Mouse (Mus musculus) limb, embryonic 14.5 days (tissue): Measurements from ENCODE around the gene Dusp1. TPM values are rescaled to one million over a fixed set of nuclear protein-coding genes. Genes with fewer than 3 reads are reported as not detected.

Source experiments
- ATAC-seq: fragments of 200-750 bp; cut with Nextera tagmentation; 2 replicates; pipeline ENCODE4 v1.8.0; 2017; ENCODE audit warnings: low read depth, moderate number of reproducible peaks, moderate TSS enrichment; ENCODE audit not compliant: low FRiP score
- DNase-seq: peaks from one replicate; pipeline ENCODE4 v3.0.0-alpha.2; 2015; ENCODE audit warnings: low spot score
- H3K27ac ChIP-seq: fragments of 300-500 bp; sonication (generic); replicated peaks from 2 replicates; pipeline ENCODE4 v1.5.1; 2014; ENCODE audit warnings: low read depth, mild to moderate bottlenecking, low read length, moderate library complexity, mixed read lengths
- H3K27me3 ChIP-seq: fragments of 300-500 bp; sonication (generic); 2 replicates; pipeline ENCODE4 v1.6.1; 2014; ENCODE audit warnings: low read length, mixed read lengths; ENCODE audit not compliant: control insufficient read depth, insufficient read depth
- H3K36me3 ChIP-seq: fragments of 300-500 bp; sonication (generic); 2 replicates; pipeline ENCODE4 v1.6.1; 2014; ENCODE audit warnings: mild to moderate bottlenecking, low read length, moderate library complexity, mixed read lengths; ENCODE audit not compliant: control insufficient read depth, insufficient read depth
- H3K4me1 ChIP-seq: fragments of 300-500 bp; sonication (generic); 2 replicates; pipeline ENCODE4 v1.6.1; 2014; ENCODE audit warnings: antibody characterized with exemption, low read length, mixed read lengths; ENCODE audit not compliant: control insufficient read depth, insufficient read depth
- H3K4me2 ChIP-seq: fragments of 300-500 bp; sonication (generic); replicated peaks from 2 replicates; pipeline ENCODE4 v1.6.1; 2014; ENCODE audit warnings: low read depth, mild to moderate bottlenecking, low read length, moderate library complexity; ENCODE audit not compliant: severe bottlenecking
- H3K4me3 ChIP-seq: fragments of 300-500 bp; sonication (generic); replicated peaks from 2 replicates; pipeline ENCODE4 v1.5.1; 2014; ENCODE audit warnings: low read length
- H3K9ac ChIP-seq: fragments of 300-500 bp; sonication (generic); 2 replicates; pipeline ENCODE4 v1.6.1; 2014; ENCODE audit warnings: mild to moderate bottlenecking, low read depth, low read length, moderate library complexity; ENCODE audit not compliant: severe bottlenecking
- H3K9me3 ChIP-seq: fragments of 300-500 bp; sonication (generic); 2 replicates; pipeline ENCODE4 v1.6.1; 2016; ENCODE audit warnings: low read length; ENCODE audit not compliant: control insufficient read depth
- POLR2A ChIP-seq: fragments of 200-500 bp; IDR thresholded peaks from 2 replicates; pipeline ENCODE4 v1.8.0; 2012; ENCODE audit warnings: inconsistent platforms, mild to moderate bottlenecking, moderate library complexity, borderline replicate concordance; ENCODE audit not compliant: insufficient read depth, insufficient read length; ENCODE audit errors: extremely low read depth
- WGBS: fragments of 180-500 bp; shearing (Covaris S2); extraction: QIAGEN DNeasy Blood & Tissue Kit; methylation state at CpG from one replicate; pipeline ENCODE4 v1.1.7; 2014; 5-methylcytosine and 5-hydroxymethylcytosine counted together
- polyA plus RNA-seq, 2 experiments: library from polyadenylated mRNA; depleted of rRNA in 1 of 2; stranded (reverse) in 1 of 2; unstranded in 1 of 2; fragments of >200 nt; fragmentation: Nextera tagmentation in 1 of 2; extraction: Ambion mirVana in 1 of 2; gene quantifications; 2 replicates each; pipeline versions ENCODE4 v1.2.1 to v1.2.3; 2012 to 2014

Gene Dusp1
- polyA plus RNA-seq, 2 experiments, result 27.7 to 29.6 TPM

DNA sequence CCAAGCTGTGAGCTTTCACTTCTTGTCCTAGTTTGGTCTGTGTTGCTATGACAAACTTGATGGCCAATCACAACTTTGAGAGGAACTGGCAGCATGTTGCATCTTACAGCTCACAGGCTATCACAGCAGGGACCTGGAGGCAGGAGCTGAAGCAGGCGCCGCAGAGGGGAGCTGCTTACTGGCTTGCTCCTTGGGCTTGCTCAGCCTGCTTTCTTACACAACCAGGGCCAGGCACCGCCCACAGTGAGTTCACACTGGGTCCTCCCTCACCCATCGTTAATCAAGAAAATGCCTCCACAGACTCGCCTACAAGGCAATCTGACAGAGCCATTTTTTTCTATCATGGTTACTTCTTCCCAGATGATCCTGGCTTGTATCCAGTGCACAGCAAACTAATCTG, 74.7 kb downstream of the Dusp1 start:
- no peaks in the 10 kb centered on the region for H3K36me3 ChIP-seq
- H3K4me3 ChIP-seq, result no peak overlapping the region
- no peak overlapping the region for H3K4me2 ChIP-seq
- H3K27me3 ChIP-seq, result no peaks in the 10 kb centered on the region
- no peak overlapping the region for H3K27ac ChIP-seq
- H3K9me3 ChIP-seq, result no peaks in the 10 kb centered on the region
- WGBS, result 56% methylated on average over 5 of the region's 5 CpGs
- no peaks in the 10 kb centered on the region for H3K4me1 ChIP-seq
- ATAC-seq (no peak), DNase-seq (no peak)
- TF ChIP-seq POLR2A, result no peak
- no peak overlapping the region for H3K9ac ChIP-seq

DNA sequence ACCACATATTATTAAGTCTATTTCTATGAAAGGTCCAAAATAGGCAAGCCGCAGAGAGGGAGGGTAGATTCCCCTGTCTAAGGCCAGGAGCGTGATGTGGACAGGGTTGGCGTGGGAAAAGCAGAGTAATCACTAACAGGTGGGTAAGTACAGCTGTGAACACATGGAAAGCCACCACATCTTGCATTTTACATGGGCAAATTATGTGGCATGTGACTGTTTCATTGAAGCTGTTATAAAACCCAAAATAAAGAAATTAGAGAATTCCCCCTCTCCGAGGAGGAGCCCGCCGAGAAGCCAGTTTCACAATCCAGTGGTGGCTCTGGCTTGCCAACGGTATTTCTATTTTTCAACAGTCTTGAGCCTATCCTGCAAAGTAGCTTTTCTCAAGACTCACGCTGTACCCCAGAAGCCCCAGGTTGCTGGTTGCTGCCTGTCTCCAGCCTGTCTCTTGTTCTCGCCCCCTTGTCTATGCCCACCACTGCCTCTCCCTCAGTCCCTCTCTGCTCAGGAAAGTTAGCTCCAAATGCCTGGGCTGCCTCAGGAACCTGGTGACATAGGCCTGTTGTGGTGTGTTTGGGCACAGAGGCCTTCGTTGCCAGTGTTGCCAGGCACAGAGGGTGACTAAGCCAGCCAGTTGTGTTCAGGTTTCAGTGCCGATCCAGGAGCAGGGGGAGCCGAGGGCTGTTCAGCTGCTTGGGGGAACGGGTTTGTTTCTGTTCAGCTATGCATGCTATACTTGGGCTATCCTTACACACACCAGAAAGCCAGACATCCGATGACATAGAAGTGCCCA, 77.1 kb downstream of the Dusp1 start:
- Histone ChIP-seq H3K4me2 (no peak overlapping the region), H3K9ac (no peak overlapping the region), H3K9me3 (no peaks in the 10 kb centered on the region), H3K36me3 (no peaks in the 10 kb centered on the region), H3K4me1 (no peaks in the 10 kb centered on the region), H3K27me3 (no peaks in the 10 kb centered on the region), H3K4me3 (no peak overlapping the region), H3K27ac (no peak overlapping the region)
- 57% methylated on average over 14 of the region's 14 CpGs for WGBS
- no peak for TF ChIP-seq POLR2A
- DNase-seq, result no peak
- ATAC-seq, result no peak

GRCm38 (mm10) chr17:26480956-26481355, 81.0 kb downstream of the Dusp1 start:
- no peak overlapping the region for H3K27ac ChIP-seq
- no peak for TF ChIP-seq POLR2A
- 83% methylated on average over 4 of the region's 4 CpGs for WGBS
- ATAC-seq, result no peak
- H3K4me2 ChIP-seq, result no peak overlapping the region
- H3K9ac ChIP-seq, result no peak overlapping the region
- H3K9me3 ChIP-seq, result no peaks in the 10 kb centered on the region
- H3K36me3 ChIP-seq, result no peaks in the 10 kb centered on the region
- no peak for DNase-seq
- H3K27me3 ChIP-seq, result no peaks in the 10 kb centered on the region
- H3K4me1 ChIP-seq, result 0 out of 2 replicates have a peak, but pooled peaks cover 5% of the 10 kb centered on the region
- no peak overlapping the region for H3K4me3 ChIP-seq

- DNase-seq (no peak), ATAC-seq (no peak)
- Histone ChIP-seq H3K36me3 (no peaks in the 10 kb centered on the region), H3K9ac (no peak overlapping the region), H3K4me1 (0 out of 2 replicates have a peak, but pooled peaks cover 5% of the 10 kb centered on the region), H3K9me3 (no peaks in the 10 kb centered on the region), H3K4me3 (no peak overlapping the region), H3K4me2 (no peak overlapping the region), H3K27ac (no peak overlapping the region), H3K27me3 (no peaks in the 10 kb centered on the region)
- no peak for TF ChIP-seq POLR2A
- 63% methylated on average over 6 of the region's 6 CpGs for WGBS
These were observed 82.3 kb downstream of the Dusp1 start for GRCm38 (mm10) chr17:26479619-26480018.

GRCm38 (mm10) chr17:26478672-26479071, 83.3 kb downstream of the Dusp1 start:
- Histone ChIP-seq H3K4me3 (no peak overlapping the region), H3K9ac (no peak overlapping the region), H3K27me3 (no peaks in the 10 kb centered on the region), H3K27ac (no peak overlapping the region), H3K9me3 (no peaks in the 10 kb centered on the region), H3K36me3 (no peaks in the 10 kb centered on the region), H3K4me2 (no peak overlapping the region), H3K4me1 (0 out of 2 replicates have a peak, but pooled peaks cover 5% of the 10 kb centered on the region)
- DNase-seq, result no peak
- no peak for ATAC-seq
- 76% methylated on average over 4 of the region's 4 CpGs for WGBS
- no peak for TF ChIP-seq POLR2A
